Mouse (Mus musculus): Measurements from ENCODE around the gene Apbb2.

Apbb2 gene

DNA sequence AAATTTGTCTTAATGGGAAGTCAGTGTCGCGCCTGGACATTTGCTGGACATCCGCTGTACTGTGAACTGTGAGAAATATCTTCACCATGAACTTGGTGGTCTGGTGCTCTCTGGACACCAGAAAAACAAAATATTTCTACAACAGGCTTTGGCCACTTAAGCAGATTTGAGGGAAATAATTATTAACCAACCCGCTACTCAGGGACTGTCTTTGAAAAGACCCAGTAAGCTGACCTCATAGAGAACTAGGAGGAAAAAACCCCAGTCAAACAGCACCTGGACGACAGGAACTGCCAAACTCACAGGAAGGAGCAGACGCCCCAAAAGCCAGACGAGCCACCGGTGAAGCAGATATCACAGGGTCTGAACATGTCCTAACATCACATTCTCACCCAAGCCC is 18.2 kb downstream of the Apbb2 start:
- no peak for DNase-seq

DNA sequence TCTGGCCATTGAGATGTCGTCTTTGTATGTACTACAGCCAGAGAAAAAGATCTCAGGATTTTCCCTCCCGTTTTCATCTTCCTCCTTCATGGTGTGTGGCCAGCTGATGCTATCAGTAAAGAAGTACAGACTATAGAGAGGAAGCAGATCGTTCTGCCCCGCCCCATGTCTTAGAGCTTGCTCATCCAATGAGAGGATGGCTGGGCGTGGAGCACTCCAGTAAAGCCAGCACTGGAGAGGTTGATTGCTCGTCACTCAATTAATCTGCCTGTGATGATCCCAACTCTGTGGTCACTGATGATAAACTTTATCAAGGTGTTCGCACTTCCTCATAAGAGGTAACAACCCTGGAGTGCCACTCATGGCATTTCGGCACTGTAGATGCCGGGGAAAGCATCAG is 18.7 kb downstream of the Apbb2 start:
- DNase-seq, result no peak

DNA sequence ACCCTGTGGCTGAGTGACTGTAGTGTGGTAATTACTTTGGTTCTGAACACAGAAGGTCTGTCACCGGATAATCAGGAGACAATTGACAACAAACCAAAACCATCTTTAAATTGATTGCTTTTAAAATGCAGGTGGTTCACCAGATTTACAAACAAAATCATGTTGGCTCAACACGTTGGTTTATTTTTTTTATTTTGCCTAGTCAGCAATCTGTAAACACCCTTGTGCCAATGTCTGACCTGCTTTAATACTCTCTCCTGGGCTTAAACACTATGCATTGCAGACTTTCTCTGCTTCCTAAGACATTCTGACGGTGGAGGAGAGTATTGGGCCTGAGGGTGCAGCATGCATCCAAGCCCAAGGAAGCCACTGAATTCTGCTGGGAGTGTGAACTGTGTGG is 22.3 kb downstream of the Apbb2 start:
- DNase-seq, result no peak

DNA sequence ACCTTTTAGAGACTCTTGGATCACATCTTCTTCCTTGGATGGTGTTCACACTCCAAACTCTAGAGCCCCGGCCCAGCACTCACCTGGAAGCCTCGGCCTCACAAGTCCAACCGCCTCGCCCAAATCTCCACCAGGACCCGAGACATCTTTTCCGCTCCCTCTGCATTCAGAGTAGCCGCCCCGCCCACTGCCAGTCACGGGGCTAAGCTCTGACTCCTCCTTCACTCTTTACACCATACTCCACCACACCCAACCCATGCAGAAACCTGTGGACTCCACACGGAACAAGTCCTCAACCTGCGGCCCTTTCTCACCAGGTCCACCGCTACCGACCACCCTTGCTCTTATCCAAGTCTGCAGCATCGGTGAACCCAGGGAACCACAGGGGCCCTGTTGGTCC is 23.7 kb downstream of the Apbb2 start:
- DNase-seq, result no peak

DNA sequence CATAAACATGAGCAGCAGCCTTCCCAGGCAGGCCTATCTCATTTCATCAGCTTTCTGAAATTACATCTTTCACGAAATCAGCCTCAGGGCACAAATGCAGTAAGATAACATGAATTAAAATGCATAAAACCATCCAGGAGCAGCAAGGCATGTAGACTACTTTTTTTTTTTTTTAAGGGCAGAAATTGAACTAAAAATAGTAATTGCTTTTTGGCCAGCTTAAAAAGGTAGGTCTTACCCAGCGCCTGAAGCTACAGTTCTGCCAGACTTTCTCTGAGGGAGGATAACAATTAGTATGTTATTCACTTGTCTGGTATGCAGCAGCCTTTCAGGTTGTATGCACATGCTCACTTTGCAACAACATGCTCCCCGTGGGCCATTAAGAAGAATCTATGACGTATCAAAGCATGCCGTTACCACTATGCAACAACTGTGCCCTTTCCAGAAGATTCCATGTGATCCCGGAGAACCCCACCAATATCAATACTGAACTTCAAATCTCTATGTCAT is 32.3 kb downstream of the Apbb2 start:
- no peak for DNase-seq

DNA sequence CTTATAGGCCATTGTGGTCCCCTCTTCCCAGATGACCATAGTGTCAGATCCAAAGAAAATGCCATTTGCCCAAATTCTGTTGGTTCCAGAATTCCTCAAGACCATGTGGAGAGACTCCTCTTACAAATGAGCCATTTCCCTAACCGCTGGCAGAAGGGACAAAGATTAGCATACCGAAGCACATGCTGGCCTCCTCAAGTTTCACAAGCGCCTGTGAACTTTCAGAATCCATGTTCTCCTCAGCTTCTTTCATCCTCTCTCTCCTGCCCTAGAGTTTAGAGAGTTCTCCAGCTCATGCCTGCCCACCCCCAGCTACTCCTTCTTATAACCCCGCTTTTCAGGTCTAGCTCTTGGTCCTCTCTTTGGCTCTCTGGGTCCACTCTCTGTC is 35.6 kb downstream of the Apbb2 start:
- DNase-seq, result no peak

DNA sequence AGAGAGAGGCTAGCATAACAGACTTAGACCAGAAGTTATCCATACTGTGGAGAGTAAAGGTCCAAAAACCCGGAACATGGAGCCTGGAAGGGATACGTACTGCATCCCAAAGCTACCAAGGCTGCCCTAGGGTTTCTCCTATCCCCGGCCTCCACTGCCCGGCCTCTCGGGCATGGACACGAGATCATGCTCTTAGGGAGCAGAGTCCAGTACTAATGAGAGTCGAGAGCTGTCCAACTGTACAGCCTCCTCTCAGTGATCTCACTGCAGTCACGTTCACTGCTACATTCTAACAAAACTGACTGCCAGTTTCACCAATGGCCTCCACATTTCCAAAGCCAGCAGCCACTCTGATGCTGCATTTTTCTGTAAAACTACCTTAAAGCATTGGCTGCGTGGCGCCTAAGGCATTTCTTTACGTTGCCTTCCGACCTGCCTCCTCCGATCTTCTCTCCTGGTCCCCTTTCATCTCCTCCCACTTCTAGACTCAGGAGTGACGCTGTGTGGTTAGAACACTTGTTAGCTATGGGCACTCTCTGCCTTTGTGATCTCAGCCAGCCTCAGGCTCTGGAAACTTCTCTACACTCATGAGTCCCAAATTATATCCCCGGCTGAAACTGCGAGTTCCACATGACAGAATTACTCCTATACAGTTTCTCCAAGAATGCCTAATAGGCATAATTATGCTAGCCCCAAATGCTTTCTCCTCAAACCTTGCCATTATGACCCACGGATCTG is 36.1 kb downstream of the Apbb2 start:
- no peak for DNase-seq

DNA sequence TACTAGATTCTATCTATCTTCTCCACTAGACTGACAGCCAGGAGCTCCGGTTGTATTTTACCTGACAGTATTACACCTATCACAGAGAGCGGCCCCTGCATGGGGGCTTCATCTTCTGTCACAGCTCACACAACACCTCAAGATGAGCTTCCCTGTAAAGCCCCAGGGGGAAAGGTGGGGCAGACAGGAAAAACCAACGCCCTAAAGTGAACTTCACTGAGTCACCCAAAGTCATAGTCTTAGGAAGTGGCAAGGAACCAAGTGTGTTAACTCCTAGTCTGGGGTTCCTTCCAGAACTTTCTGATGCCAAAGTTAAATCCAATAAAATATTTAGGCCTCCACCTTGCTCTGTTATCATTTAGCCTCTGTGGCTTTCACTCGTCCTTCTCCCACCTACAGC is 39.5 kb downstream of the Apbb2 start:
- no peak for DNase-seq

DNA sequence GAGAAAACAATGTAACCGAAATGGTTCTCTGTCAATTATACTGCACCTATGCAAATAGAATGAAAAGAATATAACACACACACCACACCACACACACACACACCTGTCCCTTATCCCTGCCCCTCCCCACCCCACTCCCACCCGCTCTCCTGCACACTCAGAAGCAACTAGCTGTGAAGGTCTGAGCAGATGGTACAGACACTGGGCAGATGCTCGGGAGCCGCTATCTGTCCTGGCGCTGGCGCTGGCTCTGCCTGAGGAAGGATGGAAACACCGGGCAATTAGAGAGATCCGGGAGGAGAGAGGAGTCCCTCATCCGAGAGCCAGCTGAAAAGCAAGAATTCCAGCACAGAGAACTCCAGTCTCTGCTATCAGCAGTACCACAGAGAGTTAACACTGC is 42.3 kb downstream of the Apbb2 start:
- DNase-seq, result no peak

DNA sequence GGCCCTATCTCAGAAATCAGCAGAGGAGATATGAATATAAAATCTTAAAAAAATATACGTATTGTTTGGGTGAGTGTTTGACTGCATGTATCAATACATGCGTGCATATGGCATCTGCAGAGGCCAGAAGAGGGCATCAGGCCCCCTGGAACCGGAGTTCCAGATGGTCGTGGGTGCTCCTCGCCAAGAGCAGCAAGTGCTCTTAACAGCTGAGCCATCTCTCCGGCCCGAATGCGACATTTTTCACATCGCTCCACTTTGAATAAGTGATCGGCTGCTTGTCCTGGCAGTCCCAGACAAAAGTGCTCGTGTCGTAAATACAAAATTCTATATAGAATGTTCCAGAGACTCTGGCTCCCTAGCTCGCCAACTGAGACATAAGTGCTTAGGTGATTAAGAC is 43.4 kb downstream of the Apbb2 start:
- DNase-seq, result no peak

DNA sequence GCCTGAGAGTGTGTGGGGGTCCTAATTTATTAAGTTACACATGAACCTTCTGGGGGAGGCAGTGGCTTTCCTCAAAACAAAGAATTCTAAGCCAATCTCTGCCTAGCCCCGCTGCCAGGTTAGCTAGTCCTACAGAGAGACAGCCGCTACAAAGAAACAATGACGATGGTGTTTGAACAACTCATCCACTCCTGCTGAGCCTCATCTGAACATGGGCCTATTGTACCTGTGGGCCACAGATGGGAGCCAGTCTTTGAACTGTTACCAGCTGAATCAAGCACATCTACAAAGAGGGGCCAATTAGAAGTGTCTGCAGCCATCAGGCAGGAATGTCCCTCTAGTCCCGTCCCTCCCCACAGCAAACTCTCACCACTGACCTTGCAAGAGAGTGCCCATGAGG is 45.3 kb downstream of the Apbb2 start:
- DNase-seq, result no peak

DNA sequence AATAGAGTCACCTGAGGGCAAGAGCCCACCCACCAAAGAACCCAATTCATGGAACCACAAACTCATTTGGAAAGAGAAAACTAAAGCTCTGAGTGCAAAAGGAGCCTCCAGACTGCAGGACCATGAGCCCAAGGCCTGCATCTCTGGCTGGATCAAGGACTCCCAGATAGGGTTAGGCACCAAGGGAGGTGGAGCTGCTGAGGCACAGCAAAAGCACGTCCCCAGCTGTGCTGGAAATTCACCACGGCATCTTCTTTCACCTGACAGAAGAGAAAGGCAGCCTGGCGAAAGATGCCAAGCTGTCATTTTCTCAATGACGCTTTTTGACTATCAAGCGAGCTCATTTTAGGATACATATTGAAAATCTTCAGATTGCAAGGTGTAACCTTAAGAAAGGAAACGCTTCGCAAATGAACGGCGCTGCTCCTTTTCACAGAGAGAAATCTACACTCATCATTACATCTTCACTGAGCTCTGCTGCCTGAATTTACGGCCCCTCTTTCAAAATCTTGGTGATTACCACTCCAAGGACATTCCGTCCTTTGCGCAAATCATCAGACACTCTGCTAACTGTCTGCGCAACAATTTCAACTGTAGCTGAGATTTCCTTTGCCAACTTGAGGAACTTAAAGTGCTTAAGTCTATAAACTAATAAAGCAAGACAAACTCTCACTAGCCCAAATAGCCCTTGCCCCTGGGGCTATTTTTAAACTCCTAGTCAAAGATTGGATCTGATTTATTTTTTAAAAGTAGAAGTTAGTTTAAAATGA is 46.3 kb downstream of the Apbb2 start:
- DNase-seq, result no peak

DNA sequence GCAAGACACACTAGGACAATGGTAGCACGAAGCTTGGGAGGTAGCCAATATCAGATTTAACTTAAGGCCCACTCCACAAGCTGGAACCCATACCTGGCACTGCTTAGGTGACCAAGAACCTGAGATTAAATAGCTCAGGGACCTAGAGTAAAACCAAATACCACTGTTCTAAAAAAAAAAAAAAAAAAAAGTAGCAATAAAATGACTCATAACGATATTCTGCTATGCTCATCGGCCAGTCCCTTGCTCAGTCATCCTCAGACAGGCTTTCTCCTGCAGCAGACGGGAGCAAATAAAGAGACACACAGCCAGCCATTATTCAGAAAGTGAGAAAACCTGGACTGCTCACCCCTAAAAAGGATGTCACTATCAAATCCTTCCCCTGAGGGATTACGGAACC is 47.9 kb downstream of the Apbb2 start:
- no peak for DNase-seq

DNA sequence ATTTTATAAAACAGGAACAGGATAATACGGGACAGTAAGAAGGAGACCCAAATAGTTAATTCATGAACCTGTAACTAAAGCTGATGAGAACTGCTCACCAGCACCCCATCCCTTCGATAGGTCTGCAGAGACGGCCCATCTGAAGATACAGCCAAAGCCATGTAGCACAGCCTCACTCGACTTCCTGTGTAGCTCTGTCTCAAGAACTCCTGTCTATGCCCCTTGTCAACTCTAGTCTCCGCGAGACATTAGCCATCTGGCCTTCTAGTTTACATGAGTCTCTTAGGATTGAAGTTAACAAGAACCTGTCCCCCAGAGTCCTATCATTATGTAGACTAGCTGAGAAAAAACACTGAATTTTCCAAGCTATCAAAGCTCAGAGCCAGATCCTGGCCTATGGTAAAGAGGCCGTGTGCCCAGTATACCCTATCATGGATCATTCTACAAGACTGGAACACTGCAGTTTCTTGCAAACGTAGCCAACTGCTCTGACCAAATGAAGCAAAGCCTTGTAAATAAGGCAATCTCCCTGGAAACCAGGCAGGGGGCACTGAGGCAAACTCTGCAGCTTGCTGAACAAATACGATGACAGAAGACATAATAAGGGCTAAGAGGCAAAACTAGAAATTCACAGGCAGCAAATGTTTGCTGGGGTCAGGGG is 49.3 kb downstream of the Apbb2 start:
- DNase-seq, result no peak

DNA sequence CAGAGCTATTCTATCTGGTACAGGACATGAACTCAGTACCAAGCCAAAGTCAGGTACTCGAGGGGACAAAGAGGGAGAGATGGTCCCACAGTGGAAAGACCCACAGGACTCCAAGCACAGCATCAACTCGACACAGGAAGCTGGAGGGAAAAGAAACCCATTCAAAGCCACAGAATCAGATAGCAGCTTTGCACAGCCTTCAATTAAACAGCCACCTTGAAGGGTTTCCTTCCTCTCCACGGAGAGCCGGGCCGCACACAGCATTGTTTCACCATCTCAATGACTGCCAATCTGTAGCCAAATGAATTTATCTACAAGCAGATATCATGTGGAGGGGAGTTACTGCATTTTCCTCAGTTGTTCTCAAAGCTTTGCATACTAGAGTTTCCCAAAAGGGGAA is 50.6 kb downstream of the Apbb2 start:
- no peak for DNase-seq

DNA sequence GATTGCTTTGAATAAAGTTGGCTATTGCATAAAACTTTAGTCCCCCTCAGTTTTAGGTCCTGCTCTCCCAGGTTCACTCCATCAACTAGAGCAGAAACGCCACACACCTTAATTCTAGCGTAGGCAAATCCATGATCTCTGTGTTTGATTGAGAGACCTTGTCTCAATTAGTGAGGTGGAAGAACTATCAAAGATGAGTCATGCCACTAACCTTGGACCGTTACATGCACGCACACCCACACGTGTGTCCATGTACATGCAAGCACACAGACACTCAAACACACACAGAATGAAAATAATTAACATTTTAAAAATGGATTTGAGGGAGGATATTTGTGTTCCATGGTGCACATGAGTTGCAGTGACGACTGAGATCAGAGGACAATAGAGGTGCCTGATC is 51.2 kb downstream of the Apbb2 start:
- DNase-seq, result no peak

DNA sequence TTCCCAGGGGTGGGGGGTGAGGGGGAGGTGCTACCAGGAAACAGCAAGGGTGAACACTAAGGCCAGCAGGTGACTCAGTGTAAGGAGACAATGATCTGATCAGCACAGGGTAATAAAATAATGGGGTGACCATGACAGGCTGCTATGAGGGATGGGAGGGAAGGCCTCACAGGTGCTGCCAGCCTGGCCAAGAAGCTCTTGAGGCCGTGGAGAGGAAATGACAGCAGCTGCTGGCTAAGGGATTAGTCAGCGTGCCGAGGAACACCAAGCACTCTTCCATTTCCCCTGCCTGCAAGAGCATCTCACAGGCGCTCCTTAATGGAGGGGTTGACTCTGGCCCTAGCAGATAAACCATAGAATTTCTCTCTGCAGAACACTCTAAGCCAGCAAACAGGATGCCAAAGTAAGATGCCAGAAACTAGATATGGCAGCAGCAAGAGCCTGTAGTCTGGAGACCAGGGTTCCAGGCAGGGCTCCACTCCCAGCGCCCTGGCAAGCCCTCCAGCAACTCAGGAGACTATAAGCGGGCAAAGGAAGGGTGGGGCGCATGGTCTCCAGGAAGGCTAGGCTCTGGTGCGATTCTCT is 58.9 kb downstream of the Apbb2 start:
- no peak for DNase-seq

DNA sequence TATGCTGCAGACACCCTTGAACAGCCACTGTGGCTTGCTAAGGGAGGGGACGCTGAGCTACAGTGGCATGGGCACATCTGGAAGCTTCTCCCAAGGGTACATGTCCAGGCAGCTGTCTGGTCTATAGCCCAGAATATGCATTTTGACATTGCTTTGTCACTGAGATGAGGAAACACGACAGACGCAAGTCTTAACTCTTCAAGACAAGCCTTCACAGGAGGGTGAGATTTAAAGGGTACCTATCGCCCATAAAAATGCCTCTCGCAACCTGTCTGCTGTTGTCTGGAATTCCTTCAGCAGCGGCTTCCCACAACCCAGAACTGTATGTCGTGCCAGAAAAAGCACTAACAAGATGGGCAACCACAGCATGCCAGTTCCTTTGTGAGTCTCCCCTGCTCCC is 60.5 kb downstream of the Apbb2 start:
- no peak for DNase-seq

DNA sequence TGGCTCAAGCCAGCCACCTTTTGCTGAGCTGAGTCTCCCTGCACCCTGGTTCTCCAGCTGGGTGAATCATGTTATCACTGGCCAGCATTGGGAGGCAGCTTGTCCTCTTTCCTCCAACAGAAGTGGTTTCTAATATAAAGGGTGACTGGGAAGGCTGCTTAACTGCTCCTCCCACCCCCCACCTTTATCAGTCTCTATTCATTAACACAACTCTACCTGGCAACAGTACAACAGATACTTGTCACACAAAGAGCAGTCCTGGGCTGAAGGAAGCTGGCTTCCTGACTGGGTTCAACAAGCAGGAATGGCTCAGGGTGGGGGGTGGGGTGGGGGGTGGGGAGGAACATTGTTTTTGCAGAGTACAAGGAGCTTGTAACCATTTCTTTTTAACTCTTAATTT is 64.7 kb downstream of the Apbb2 start:
- DNase-seq, result no peak

DNA sequence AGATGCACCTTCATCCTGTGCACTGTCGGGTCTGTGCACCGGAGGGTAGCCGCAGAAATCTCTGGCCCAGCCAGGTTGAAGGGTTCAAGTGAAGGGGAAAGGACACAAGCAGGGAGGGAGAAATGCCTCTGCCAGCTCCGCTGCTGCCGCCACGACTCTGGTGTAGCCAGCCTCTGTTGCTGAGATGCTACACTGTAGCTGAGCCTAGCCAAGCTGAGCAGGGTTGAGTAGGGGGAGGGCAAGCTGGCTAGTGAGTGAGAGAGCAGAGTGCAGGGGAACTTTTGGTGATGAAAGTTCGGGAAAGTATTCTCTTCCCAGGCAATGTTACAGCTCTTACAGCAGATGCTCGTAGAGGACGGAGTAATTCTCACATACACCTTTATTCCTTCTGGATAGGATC is 66.3 kb downstream of the Apbb2 start:
- DNase-seq, result no peak

DNA sequence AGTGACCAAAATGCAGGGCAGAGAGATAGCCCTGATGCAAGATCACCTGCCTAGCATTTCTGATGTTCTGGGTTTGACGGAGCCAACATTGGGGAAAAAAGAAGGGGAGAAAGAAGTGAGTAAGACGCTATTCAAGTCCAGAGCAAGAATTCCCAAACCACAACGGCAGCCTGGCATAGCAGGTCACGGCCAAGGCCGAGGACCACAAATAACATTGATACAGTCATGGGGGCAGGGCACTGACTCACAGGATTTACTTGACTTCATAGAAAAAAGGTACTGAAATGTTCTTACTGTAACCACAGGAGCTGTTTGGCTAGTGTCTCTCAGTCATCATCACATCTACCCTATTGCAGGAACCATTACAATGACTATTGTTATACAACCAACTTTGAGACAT is 68.3 kb downstream of the Apbb2 start:
- no peak for DNase-seq

DNA sequence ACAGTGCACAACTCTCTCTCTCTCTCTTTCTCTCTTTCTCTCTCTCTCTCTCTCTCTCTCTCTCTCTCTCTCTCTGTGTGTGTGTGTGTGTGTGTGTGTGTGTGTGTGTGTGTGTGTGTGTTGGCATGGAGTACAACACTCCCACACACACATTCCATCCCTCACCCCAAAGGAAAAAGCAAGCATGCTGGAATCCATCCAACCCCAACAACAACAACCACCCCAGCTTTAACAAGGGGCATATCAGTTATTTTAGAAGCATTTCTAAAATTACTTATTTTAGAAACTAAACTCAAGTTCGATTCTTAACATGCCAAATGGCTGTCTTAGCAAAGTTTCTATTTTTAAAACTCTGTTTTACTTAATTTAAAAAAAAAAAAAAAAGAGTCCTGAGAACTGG is 68.9 kb downstream of the Apbb2 start:
- no peak for DNase-seq

DNA sequence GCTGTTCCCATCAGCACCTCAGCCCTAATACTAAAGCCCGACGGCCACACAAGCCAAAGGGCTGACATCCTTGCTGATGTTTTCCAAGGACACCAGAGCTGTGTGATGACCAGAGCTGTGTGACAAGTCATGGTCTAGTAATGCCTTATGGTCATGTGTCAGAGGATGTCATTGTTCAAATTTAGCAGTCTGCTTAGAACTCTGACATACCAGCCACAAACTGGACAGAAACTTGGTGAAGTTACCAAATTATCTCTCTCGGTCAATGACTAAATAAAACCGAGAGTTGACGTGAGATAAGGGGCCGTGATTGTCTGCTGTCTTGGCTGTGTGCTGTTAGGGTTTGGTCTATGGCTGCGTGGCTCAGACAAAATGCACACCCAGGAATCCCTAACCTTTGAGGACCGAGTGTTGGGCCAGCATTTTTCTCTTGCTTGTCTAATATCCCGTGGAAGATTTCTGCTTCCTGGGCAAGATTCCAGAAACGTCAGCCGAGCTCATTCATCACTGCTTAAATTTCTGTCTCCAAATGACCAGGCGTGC is 71.5 kb downstream of the Apbb2 start:
- no peak for DNase-seq

Data from thymus, postnatal 36 days (tissue).